Mouse (Mus musculus): Measurements from ENCODE around the gene Rcc1l. TPM values are rescaled to one million over a fixed set of nuclear protein-coding genes. Genes with fewer than 3 reads are reported as not detected.

The Rcc1l gene
- polyA plus RNA-seq, 1 experiment, result 14.5 TPM

- Histone ChIP-seq H3K4me1 (ENCODE audit: control insufficient read depth, insufficient read depth, low read length) (peaks cover 4% of the 10 kb centered on the region), H3K27ac (ENCODE audit: insufficient read depth, low read length) (no peak overlapping the region), H3K4me3 (ENCODE audit: insufficient read depth, low read length) (peak overlapping the region; percentile 75; the same call in 1 of the 2 replicates)
- no peak for TF ChIP-seq CTCF (IDR thresholded peaks at IDR 0.05; ENCODE audit: extremely low read depth, insufficient read depth, low read length)
- no peak for TF ChIP-seq POLR2A (IDR thresholded peaks at IDR 0.05; ENCODE audit: extremely low read depth, insufficient read depth, low read length)
These were observed 74.7 kb downstream of the Rcc1l start for GRCm38 (mm10) chr5:134101883-134102282.

- Histone ChIP-seq H3K27ac (ENCODE audit: insufficient read depth, low read length) (no peak overlapping the region), H3K4me1 (ENCODE audit: control insufficient read depth, insufficient read depth, low read length) (peaks cover 4% of the 10 kb centered on the region), H3K4me3 (ENCODE audit: insufficient read depth, low read length) (peak overlapping the region; percentile 75)
- no peak for TF ChIP-seq CTCF (IDR thresholded peaks at IDR 0.05; ENCODE audit: extremely low read depth, insufficient read depth, low read length)
- TF ChIP-seq POLR2A (IDR thresholded peaks at IDR 0.05; ENCODE audit: extremely low read depth, insufficient read depth, low read length), result no peak
These were observed 75.3 kb downstream of the Rcc1l start for GRCm38 (mm10) chr5:134101322-134101721.

GRCm38 (mm10) chr5:134100232-134100771 lies 76.3 kb downstream of the Rcc1l start:
- TF ChIP-seq POLR2A (IDR thresholded peaks at IDR 0.05; ENCODE audit: extremely low read depth, insufficient read depth, low read length) (no peak), CTCF (IDR thresholded peaks at IDR 0.05; ENCODE audit: extremely low read depth, insufficient read depth, low read length) (no peak)
- no peak overlapping the region for H3K27ac ChIP-seq (ENCODE audit: insufficient read depth, low read length)
- peak overlapping the region; percentile 75 for H3K4me3 ChIP-seq (ENCODE audit: insufficient read depth, low read length)
- H3K4me1 ChIP-seq (ENCODE audit: control insufficient read depth, insufficient read depth, low read length), result peaks cover 4% of the 10 kb centered on the region

- peak within 1 kb of the TSS; percentile 47 for H3K27ac ChIP-seq (ENCODE audit: insufficient read depth, low read length)
- H3K4me3 ChIP-seq (ENCODE audit: insufficient read depth, low read length), result peak within 1 kb of the TSS; percentile 75
- peaks cover 4% of the 10 kb centered on the region for H3K4me1 ChIP-seq (ENCODE audit: control insufficient read depth, insufficient read depth, low read length)
- TF ChIP-seq CTCF (IDR thresholded peaks at IDR 0.05; ENCODE audit: extremely low read depth, insufficient read depth, low read length) (no peak), POLR2A (IDR thresholded peaks at IDR 0.05; ENCODE audit: extremely low read depth, insufficient read depth, low read length) (peak; percentile 90)
These were observed 76.9 kb downstream of the Rcc1l start, which contains the start of gene Castor2 for GRCm38 (mm10) chr5:134099496-134100211. Gene Castor2 (plus strand): TSS chr5:134099711.

- TF ChIP-seq POLR2A (IDR thresholded peaks at IDR 0.05; ENCODE audit: extremely low read depth, insufficient read depth, low read length) (peak; percentile 10; the same call in 1 of the 2 replicates), CTCF (IDR thresholded peaks at IDR 0.05; ENCODE audit: extremely low read depth, insufficient read depth, low read length) (no peak)
- peaks cover 4% of the 10 kb centered on the region for H3K4me1 ChIP-seq (ENCODE audit: control insufficient read depth, insufficient read depth, low read length)
- peak overlapping the region; percentile 34; the same call in 1 of the 2 replicates for H3K27ac ChIP-seq (ENCODE audit: insufficient read depth, low read length)
- peak overlapping the region; percentile 75 for H3K4me3 ChIP-seq (ENCODE audit: insufficient read depth, low read length)
These were observed 77.6 kb downstream of the Rcc1l start for GRCm38 (mm10) chr5:134098976-134099375.

- peak overlapping the region; percentile 75 for H3K4me3 ChIP-seq (ENCODE audit: insufficient read depth, low read length)
- no peak overlapping the region for H3K27ac ChIP-seq (ENCODE audit: insufficient read depth, low read length)
- TF ChIP-seq CTCF (IDR thresholded peaks at IDR 0.05; ENCODE audit: extremely low read depth, insufficient read depth, low read length) (no peak), POLR2A (IDR thresholded peaks at IDR 0.05; ENCODE audit: extremely low read depth, insufficient read depth, low read length) (no peak)
- H3K4me1 ChIP-seq (ENCODE audit: control insufficient read depth, insufficient read depth, low read length), result peaks cover 4% of the 10 kb centered on the region
These were observed 78.2 kb downstream of the Rcc1l start for GRCm38 (mm10) chr5:134098341-134098902.

Other genes with a start within 250 kb of the Rcc1l start
- 38.3 and 39.1 TPM in 2 replicates for gene Castor2, start 77.1 kb downstream of the Rcc1l start, polyA plus RNA-seq (2012; rRNA removed)
- gene Gtf2ird2, start 7.2 kb upstream of the Rcc1l start, polyA plus RNA-seq (2012; rRNA removed), result 14.8 and 15.4 TPM in 2 replicates
- 7.6 and 7.7 TPM in 2 replicates for gene Ncf1, start 52.9 kb upstream of the Rcc1l start, polyA plus RNA-seq (2012; rRNA removed)
- 149 and 157 TPM in 2 replicates for gene Gtf2i, start 138.0 kb upstream of the Rcc1l start, polyA plus RNA-seq (2012; rRNA removed)

All from cortical plate, adult 2 months (tissue).